Mouse (Mus musculus) heart, embryonic 16.5 days (tissue): Measurements from ENCODE around the gene Acadl. TPM values are rescaled to one million over a fixed set of nuclear protein-coding genes. Genes with fewer than 3 reads are reported as not detected.

Experiments used
- ATAC-seq: fragments of 200-750 bp; cut with Nextera tagmentation; replicated peaks from 2 replicates; pipeline ENCODE4 v1.8.0; 2017; ENCODE audit warnings: moderate number of reproducible peaks; ENCODE audit not compliant: insufficient read depth, low FRiP score; ENCODE audit errors: extremely low read depth
- H3K27ac ChIP-seq: fragments of 300-500 bp; sonication (generic); 2 replicates; pipeline ENCODE4 v1.5.1; 2014; ENCODE audit warnings: mild to moderate bottlenecking, low read length, control low read depth, moderate library complexity
- H3K27me3 ChIP-seq: fragments of 300-500 bp; sonication (generic); 2 replicates; pipeline ENCODE4 v1.6.1; 2014; ENCODE audit warnings: low read length, mixed read lengths; ENCODE audit not compliant: control insufficient read depth, insufficient read depth
- H3K36me3 ChIP-seq: fragments of 300-500 bp; sonication (generic); 2 replicates; pipeline ENCODE4 v1.6.1; 2014; ENCODE audit not compliant: control insufficient read depth, insufficient read depth
- H3K4me1 ChIP-seq: fragments of 300-500 bp; sonication (generic); 2 replicates; pipeline ENCODE4 v1.6.1; 2014; ENCODE audit warnings: low read length, mixed read lengths; ENCODE audit not compliant: control insufficient read depth, insufficient read depth
- H3K4me2 ChIP-seq: fragments of 300-500 bp; sonication (generic); 2 replicates; pipeline ENCODE4 v1.6.1; 2014; ENCODE audit warnings: low read depth, mild to moderate bottlenecking, control low read depth, low read length
- H3K4me3 ChIP-seq: fragments of 300-500 bp; sonication (generic); 2 replicates; pipeline ENCODE4 v1.5.1; 2014; ENCODE audit warnings: mild to moderate bottlenecking, control low read depth, low read length
- H3K9ac ChIP-seq: fragments of 300-500 bp; sonication (generic); 2 replicates; pipeline ENCODE4 v1.6.1; 2014; ENCODE audit warnings: low read length, control low read depth
- H3K9me3 ChIP-seq: fragments of 300-500 bp; sonication (generic); replicated peaks from 2 replicates; pipeline ENCODE4 v1.6.1; 2016; ENCODE audit warnings: low read length; ENCODE audit not compliant: control insufficient read depth
- WGBS: fragments of 180-500 bp; shearing (Covaris S2); extraction: QIAGEN DNeasy Blood & Tissue Kit; methylation state at CpG from one replicate; pipeline ENCODE4 v1.1.7; 2014; 5-methylcytosine and 5-hydroxymethylcytosine counted together
- polyA plus RNA-seq: library from polyadenylated mRNA; unstranded; fragments of >200 nt; fragmentation: Nextera tagmentation; extraction: Ambion mirVana; gene quantifications from 2 replicates; pipeline ENCODE4 v1.2.1, GENCODE M21; 2015

Gene Acadl
- polyA plus RNA-seq, 1 experiment from 2014 or later: 927 TPM

DNA sequence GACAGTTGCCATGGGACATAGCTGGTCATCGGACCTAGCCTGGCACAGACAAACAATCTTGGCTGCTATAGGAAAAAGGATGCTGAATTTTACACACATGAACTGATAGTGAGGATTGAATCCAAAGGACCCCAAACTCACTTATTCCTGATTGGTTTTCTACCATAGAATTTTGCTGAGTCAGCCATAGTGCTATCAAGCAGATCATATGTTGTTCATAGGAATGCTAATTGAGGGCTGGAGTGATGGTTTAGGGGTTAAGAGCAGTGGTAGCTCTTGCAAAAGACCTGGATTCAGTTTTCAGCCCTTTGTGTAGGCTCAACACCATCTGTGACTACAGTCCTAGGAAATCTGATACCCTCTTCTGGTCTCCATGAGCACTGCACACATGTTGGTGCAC lies 24.1 kb upstream of the Acadl start:
- WGBS: 97% methylated on average over 1 of the region's 1 CpGs
- no peak for ATAC-seq

DNA sequence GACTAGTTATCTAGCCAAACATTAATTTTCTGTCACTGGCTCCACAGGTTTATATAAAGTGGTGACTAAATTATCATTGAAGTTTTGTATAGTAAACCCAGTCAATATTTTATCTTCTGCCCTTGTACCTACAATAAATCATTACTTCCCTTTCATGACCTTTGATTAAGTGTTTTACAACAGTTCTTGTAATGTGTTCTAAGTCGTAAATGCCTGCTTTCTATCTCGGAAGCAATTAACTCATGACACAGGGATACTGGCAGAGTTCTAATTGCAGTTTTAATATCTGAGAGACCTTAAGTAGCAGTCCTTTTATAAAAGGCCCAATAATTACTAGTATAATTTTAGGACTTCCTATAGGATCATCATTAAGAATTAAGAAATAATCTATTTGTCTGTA lies 17.1 kb upstream of the Acadl start:
- 85% methylated on average over 2 of the region's 2 CpGs for WGBS
- Histone ChIP-seq H3K36me3 (no peaks in the 10 kb centered on the region), H3K27me3 (no peaks in the 10 kb centered on the region), H3K27ac (no peak overlapping the region), H3K4me3 (no peak overlapping the region), H3K4me1 (no peaks in the 10 kb centered on the region), H3K9ac (no peak overlapping the region), H3K9me3 (0 out of 2 replicates have a peak, but pooled peaks cover 3% of the 10 kb centered on the region), H3K4me2 (no peak overlapping the region)
- no peak for ATAC-seq

More for the DNA sequence above, 24.1 kb upstream of the Acadl start:
- Histone ChIP-seq H3K4me2 (no peak overlapping the region), H3K4me1 (no peaks in the 10 kb centered on the region), H3K9me3 (no peaks in the 10 kb centered on the region), H3K9ac (no peak overlapping the region), H3K4me3 (no peak overlapping the region), H3K27ac (no peak overlapping the region), H3K27me3 (no peaks in the 10 kb centered on the region), H3K36me3 (no peaks in the 10 kb centered on the region)

DNA sequence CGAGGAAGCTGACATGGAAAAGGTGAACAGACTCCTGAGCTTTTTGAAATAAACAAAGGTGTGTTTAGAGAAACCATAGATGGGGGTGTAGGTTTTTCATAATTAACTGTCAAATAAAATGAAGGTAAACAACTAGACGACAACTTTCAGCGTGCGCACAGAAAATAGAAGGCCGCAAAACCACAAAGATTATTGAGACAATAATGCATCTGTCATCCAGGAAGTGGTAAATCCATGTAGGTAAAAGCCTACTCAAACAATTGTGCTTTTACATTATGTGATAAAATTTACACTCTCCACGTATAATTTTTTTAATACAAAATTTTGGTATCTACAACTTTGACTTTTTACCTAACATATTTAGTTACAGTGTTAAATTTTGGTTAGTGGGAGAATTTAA lies 11.7 kb upstream of the Acadl start:
- WGBS: 93% methylated on average over 6 of the region's 6 CpGs
- Histone ChIP-seq H3K9me3 (0 out of 2 replicates have a peak, but pooled peaks cover 3% of the 10 kb centered on the region), H3K4me2 (no peak overlapping the region), H3K4me3 (no peak overlapping the region), H3K9ac (no peak overlapping the region), H3K4me1 (peaks cover 10% of the 10 kb centered on the region; the same call in 1 of the 2 replicates), H3K27me3 (no peaks in the 10 kb centered on the region), H3K36me3 (no peaks in the 10 kb centered on the region), H3K27ac (no peak overlapping the region)
- no peak for ATAC-seq

DNA sequence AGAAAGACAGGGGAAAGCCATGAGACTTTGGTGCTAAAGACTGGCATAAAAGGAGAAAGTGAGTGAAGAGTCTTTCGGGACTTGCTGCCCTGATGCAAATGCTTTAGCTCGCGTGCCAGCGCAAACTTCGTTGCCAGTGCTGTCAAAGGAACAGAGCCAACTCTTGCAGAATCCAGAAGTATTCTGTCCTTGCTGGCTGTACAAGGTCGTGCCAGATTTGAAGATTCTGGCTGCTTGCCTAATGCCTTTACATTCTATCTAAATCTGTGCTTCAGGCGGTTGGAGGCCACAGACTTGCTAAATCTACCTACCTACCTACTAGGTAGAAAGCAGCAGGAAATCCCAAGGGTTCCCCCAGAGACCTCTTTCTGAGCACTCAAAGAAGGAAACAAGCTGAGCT lies 8.5 kb upstream of the Acadl start:
- WGBS: 30% methylated on average over 7 of the region's 7 CpGs
- peak overlapping the region; percentile 19; the same call in 1 of the 2 replicates for H3K4me2 ChIP-seq

DNA sequence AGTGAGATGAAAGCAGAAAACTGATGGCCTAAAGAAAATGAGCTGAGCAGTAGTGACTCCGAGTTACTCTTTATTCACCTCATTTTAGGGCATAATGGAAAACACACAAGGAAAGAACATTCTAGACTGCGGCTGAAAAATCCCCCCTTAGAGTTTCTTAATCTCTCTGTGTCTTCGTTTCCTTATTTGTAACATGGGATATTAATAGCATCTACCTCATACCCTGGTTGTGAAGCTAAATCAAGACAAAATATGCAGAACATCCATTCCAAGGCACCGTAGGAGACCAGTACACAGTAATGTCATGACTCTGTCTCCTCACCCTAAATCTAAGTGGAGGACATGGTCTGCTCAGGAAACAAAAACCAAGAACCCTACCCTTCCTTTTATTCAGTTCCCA lies 2.6 kb upstream of the Acadl start:
- no peak overlapping the region for H3K4me3 ChIP-seq
- H3K36me3 ChIP-seq: no peaks in the 10 kb centered on the region
- H3K9me3 ChIP-seq: no peaks in the 10 kb centered on the region
- H3K4me2 ChIP-seq: peak overlapping the region; percentile 26
- no peaks in the 10 kb centered on the region for H3K27me3 ChIP-seq
- WGBS: 45% methylated on average over 4 of the region's 4 CpGs
- peaks cover 32% of the 10 kb centered on the region for H3K4me1 ChIP-seq
- 0 out of 2 replicates have a peak overlapping the region, but pooled peaks have one; percentile 9 for H3K9ac ChIP-seq
- no peak for ATAC-seq
- peak overlapping the region; percentile 82 for H3K27ac ChIP-seq

More for the DNA sequence above, 8.5 kb upstream of the Acadl start:
- H3K27me3 ChIP-seq: no peaks in the 10 kb centered on the region
- peaks cover 10% of the 10 kb centered on the region; the same call in 1 of the 2 replicates for H3K4me1 ChIP-seq
- H3K4me3 ChIP-seq: no peak overlapping the region
- peak overlapping the region; percentile 84 for H3K27ac ChIP-seq
- no peaks in the 10 kb centered on the region for H3K9me3 ChIP-seq
- ATAC-seq: peak; percentile 75
- H3K9ac ChIP-seq: peak overlapping the region; percentile 33; the same call in 1 of the 2 replicates
- no peaks in the 10 kb centered on the region for H3K36me3 ChIP-seq

DNA sequence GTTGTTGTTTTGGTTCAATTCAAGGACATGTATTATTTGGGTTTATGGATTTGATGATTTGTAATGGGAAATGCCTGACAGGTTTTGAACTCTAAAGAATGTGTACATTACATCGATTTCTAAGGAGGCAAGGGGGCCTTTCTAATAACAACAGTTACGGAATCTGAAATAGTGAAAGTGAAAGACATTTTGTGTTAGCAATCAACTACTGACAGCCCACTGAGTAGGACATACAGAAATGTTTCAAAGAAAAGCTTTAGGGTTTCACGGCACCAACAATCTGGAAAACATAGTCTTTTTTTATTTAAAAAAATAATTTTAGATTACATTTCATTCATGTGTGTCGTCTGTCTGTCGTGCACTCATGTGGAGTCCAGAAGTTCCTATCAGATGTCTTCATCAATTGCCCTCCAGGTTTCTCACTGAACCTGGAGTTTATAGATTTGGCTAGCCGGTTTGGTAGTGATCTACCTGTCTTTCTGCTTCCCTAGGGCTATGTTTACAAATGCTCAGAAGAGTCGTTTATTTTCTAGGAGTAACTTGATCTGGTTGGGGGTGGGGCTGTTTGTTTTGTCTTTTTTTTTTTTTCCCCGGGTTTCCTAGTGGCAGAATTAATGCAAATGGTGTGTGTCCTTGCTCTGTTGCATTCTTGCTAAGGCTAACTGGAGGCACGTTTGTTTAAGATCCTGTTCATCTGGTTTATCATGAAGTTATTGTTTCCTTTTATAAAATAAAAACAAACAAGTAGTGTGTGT lies 841 bp upstream of the Acadl start:
- Histone ChIP-seq H3K9me3 (no peaks in the 10 kb centered on the region), H3K4me1 (peaks cover 33% of the 10 kb centered on the region), H3K9ac (peak overlapping the region; percentile 100), H3K27me3 (no peaks in the 10 kb centered on the region), H3K27ac (peak overlapping the region; percentile 82), H3K4me3 (peak overlapping the region; percentile 97), H3K36me3 (peaks cover 5% of the 10 kb centered on the region; the same call in 1 of the 2 replicates), H3K4me2 (peak overlapping the region; percentile 78)
- WGBS: 8% methylated on average over 9 of the region's 9 CpGs
- no peak for ATAC-seq

DNA sequence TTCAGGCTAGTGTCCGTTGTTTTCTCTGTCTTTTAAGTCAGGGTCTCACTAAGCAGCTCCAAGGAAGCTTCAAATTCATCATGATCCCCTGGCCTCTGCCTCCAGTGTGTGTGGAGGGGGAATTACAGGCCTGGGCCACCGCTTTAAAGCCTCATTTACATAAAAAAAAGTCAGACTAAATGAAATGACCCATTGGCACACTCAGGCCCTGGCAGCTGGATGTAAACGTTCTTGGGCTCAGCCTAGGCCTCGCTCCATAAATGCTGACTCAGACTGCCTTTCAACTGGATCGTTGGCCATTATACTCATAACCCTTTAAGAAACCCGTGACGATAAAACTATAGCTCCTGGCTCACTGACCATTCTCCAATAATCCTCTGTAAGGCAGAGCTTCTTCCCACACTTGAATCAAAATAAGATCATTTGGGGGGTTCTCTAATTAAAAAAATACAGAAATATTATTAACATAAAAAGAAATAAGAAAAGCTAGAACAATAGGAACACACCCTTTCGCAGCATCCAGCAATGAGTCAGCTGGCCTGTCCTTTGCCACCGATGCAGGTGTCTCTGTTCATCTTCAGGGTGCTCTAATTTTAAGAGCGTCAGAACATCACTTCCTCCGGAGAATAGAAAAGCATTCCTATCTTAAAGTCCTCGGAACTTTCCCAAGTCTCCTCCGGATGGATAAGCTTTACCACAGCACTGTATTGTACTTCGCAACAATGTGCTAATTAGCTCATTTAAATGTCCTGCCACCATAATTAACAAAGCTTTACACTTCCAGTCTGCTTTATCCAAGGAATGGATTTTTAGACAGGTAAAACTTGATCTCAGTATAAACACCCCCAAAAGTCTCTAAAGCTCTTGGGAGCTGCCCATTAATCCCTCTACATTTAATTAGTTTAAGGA lies 1.1 kb downstream of the Acadl start:
- WGBS: 22% methylated on average over 14 of the region's 14 CpGs
- H3K36me3 ChIP-seq: peaks cover 22% of the 10 kb centered on the region
- H3K9me3 ChIP-seq: no peaks in the 10 kb centered on the region
- H3K9ac ChIP-seq: peak overlapping the region; percentile 100
- peak overlapping the region; percentile 100 for H3K27ac ChIP-seq
- H3K4me3 ChIP-seq: peak overlapping the region; percentile 97
- peak overlapping the region; percentile 78 for H3K4me2 ChIP-seq
- peaks cover 33% of the 10 kb centered on the region for H3K4me1 ChIP-seq
- no peak for ATAC-seq
- H3K27me3 ChIP-seq: no peaks in the 10 kb centered on the region

DNA sequence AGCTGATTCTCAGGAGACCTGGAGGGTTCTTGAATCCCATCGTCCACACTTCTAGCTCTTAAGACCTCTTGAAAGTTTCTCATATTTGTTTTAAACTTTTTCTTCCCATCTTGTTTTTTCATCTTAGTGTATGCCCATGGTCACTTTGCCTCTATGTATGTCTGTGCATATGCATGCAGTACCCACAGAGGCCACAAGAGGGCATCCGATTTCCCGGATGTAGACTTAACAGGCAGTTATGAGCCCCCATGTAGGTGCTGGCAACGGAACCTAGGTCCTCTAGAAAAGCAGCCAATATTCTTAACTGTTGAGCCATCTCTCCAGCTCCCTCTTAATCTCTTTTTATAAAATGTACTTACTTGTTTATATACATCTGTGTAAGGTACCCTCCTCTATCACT lies 15.6 kb downstream of the Acadl start:
- Histone ChIP-seq H3K36me3 (peaks cover 73% of the 10 kb centered on the region), H3K27ac (no peak overlapping the region), H3K4me1 (no peaks in the 10 kb centered on the region), H3K4me3 (no peak overlapping the region), H3K4me2 (no peak overlapping the region), H3K9me3 (peaks cover 6% of the 10 kb centered on the region), H3K9ac (no peak overlapping the region), H3K27me3 (no peaks in the 10 kb centered on the region)
- WGBS: 92% methylated on average over 4 of the region's 4 CpGs
- no peak for ATAC-seq
